Mouse (Mus musculus) forebrain, embryonic 10.5 days (tissue): ENCODE measurements at regions not wholly inside any gene's neighbourhood (a gene's known extent, or its start where the extent isn't known, plus 50 kb on each side); places are given as distances from the start of the nearest gene placed in this dataset. TPM values are rescaled to one million over a fixed set of nuclear protein-coding genes. Genes with fewer than 3 reads are reported as not detected.

Experiments used
- DNase-seq: peaks from one replicate; pipeline ENCODE4 v3.0.0-alpha.2; 2017; ENCODE audit warnings: low spot score; ENCODE audit errors: extremely low spot score
- H3K27ac ChIP-seq: fragments of 300-500 bp; sonication (generic); 2 replicates; pipeline ENCODE4 v1.5.1; 2016; ENCODE audit warnings: mild to moderate bottlenecking
- H3K27me3 ChIP-seq: fragments of 300-500 bp; sonication (generic); 2 replicates; pipeline ENCODE4 v1.6.1; 2016; ENCODE audit warnings: mild to moderate bottlenecking; ENCODE audit not compliant: poor library complexity, severe bottlenecking
- H3K36me3 ChIP-seq: fragments of 300-500 bp; sonication (generic); replicated peaks from 2 replicates; pipeline ENCODE4 v1.6.1; 2016; ENCODE audit warnings: mild to moderate bottlenecking, moderate library complexity
- H3K4me1 ChIP-seq: fragments of 300-500 bp; sonication (generic); 2 replicates; pipeline ENCODE4 v1.6.1; 2016
- H3K4me3 ChIP-seq: fragments of 300-500 bp; sonication (generic); 2 replicates; pipeline ENCODE4 v1.5.1; 2016; ENCODE audit warnings: mild to moderate bottlenecking, moderate library complexity
- H3K9me3 ChIP-seq: fragments of 300-500 bp; sonication (generic); 2 replicates; pipeline ENCODE4 v1.6.1; 2016; ENCODE audit warnings: mild to moderate bottlenecking, moderate library complexity
- WGBS: fragments of 180-500 bp; shearing (Covaris S2); methylation state at CpG from one replicate; pipeline ENCODE4 v1.1.7; 2016; 5-methylcytosine and 5-hydroxymethylcytosine counted together
- microRNA-seq: library from miRNA; unstranded; fragments of <30 nt; microRNA quantifications from one replicate; pipeline ENCODE4, GENCODE M21; 2017

DNA sequence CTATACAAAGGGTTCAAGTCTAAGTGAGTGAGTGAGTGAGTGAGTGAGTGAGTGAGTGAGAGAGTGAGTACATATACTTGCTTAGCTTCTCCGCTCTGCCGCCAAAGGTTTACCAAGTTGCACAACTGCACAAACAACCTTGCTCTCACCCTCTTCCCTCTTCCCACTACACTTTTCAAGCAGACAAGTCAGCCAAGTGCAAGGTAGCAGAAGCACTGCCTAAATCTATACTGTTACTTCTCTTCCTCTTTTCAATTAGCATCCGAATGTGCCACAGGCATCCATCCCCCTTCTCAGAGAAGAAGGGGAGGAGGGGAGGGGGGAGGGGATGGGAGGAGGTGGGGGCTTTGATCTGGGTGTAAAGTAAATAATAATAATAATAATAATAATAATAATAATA is 80.4 kb upstream of the Paip1 start:
- Histone ChIP-seq H3K4me1 (no peaks in the 10 kb centered on the region), H3K27me3 (no peaks in the 10 kb centered on the region), H3K36me3 (peaks cover 16% of the 10 kb centered on the region), H3K4me3 (no peak overlapping the region), H3K9me3 (no peaks in the 10 kb centered on the region), H3K27ac (no peak overlapping the region)
- WGBS = 100% methylated on average over 3 of the region's 3 CpGs
- no peak for DNase-seq

GRCm38 (mm10) chr13:119351346-119351745 is 77.1 kb upstream of the Paip1 start:
- Histone ChIP-seq H3K36me3 (peaks cover 48% of the 10 kb centered on the region), H3K4me1 (no peaks in the 10 kb centered on the region), H3K9me3 (no peaks in the 10 kb centered on the region), H3K27ac (no peak overlapping the region), H3K27me3 (no peaks in the 10 kb centered on the region), H3K4me3 (no peak overlapping the region)
- WGBS = 79% methylated on average over 13 of the region's 13 CpGs
- no peak for DNase-seq

GRCm38 (mm10) chr13:119358696-119359095 is 69.7 kb upstream of the Paip1 start:
- H3K27me3 ChIP-seq = no peaks in the 10 kb centered on the region
- H3K4me1 ChIP-seq = no peaks in the 10 kb centered on the region
- H3K9me3 ChIP-seq = no peaks in the 10 kb centered on the region
- H3K27ac ChIP-seq = no peak overlapping the region
- 89% methylated on average over 3 of the region's 3 CpGs for WGBS
- peaks cover 75% of the 10 kb centered on the region for H3K36me3 ChIP-seq
- no peak overlapping the region for H3K4me3 ChIP-seq
- DNase-seq = no peak

GRCm38 (mm10) chr13:119363379-119363778 is 65.0 kb upstream of the Paip1 start:
- Histone ChIP-seq H3K9me3 (no peaks in the 10 kb centered on the region), H3K27me3 (no peaks in the 10 kb centered on the region), H3K4me3 (no peak overlapping the region), H3K36me3 (peaks cover 63% of the 10 kb centered on the region), H3K27ac (no peak overlapping the region), H3K4me1 (no peaks in the 10 kb centered on the region)
- 80% methylated on average over 3 of the region's 3 CpGs for WGBS
- DNase-seq = no peak

DNA sequence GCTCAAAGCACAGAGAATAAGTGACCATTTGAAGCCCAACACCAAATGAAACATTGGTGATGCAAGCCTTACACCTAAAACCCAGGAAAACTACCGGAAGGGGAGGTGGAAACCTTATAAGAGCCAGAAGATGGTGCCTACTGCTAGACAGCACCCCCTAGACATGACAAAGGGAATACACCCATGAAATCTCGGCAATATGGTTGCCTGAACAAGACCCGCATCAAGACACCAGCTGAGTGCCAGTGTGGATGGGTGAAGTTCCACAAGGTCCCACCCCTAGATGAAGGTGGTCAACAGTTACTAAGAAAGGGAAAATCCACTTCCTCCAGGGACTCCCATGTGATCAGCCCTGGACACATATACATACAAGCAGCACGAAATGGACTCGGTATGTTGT is 64.2 kb upstream of the Paip1 start:
- Histone ChIP-seq H3K4me1 (no peaks in the 10 kb centered on the region), H3K4me3 (no peak overlapping the region), H3K9me3 (no peaks in the 10 kb centered on the region), H3K36me3 (peaks cover 70% of the 10 kb centered on the region), H3K27me3 (no peaks in the 10 kb centered on the region), H3K27ac (no peak overlapping the region)
- WGBS = 95% methylated on average over 5 of the region's 5 CpGs
- no peak for DNase-seq

GRCm38 (mm10) chr13:119367544-119367943 is 60.9 kb upstream of the Paip1 start:
- Histone ChIP-seq H3K36me3 (peaks cover 75% of the 10 kb centered on the region), H3K4me3 (no peak overlapping the region), H3K9me3 (no peaks in the 10 kb centered on the region), H3K27ac (no peak overlapping the region), H3K4me1 (no peaks in the 10 kb centered on the region), H3K27me3 (no peaks in the 10 kb centered on the region)
- no peak for DNase-seq
- WGBS = 90% methylated on average over 5 of the region's 5 CpGs

GRCm38 (mm10) chr13:119378404-119379037 is 49.9 kb upstream of the Paip1 start:
- Histone ChIP-seq H3K4me1 (no peaks in the 10 kb centered on the region), H3K36me3 (peaks cover 42% of the 10 kb centered on the region), H3K27ac (no peak overlapping the region), H3K4me3 (no peak overlapping the region), H3K9me3 (no peaks in the 10 kb centered on the region), H3K27me3 (no peaks in the 10 kb centered on the region)
- peak; percentile 64 for DNase-seq
- WGBS = 58% methylated on average over 5 of the region's 5 CpGs

Small RNAs in the stretch of these regions (microRNA-seq; reads per million reads assigned to microRNA genes)
- not detected for gene Gm44488
